Mouse (Mus musculus) retina, postnatal 1 day (tissue): Measurements from ENCODE around the gene Crebrf.
A peak's percentile ranks its signal among the peaks of the same experiment; 100 is the strongest.

Source experiments
- DNase-seq: peaks from one replicate; pipeline ENCODE4 v3.0.0-alpha.2; 2012

The Crebrf gene

GRCm38 (mm10) chr17:26715271-26715758 lies at the start of gene Crebrf:
Crebrf (plus strand) TSS chr17:26715650.
- DNase-seq, result peak; percentile 99

- DNase-seq, result no peak
Observed at GRCm38 (mm10) chr17:26671268-26671667, 44.2 kb upstream of the Crebrf start.

- DNase-seq, result no peak
Observed at GRCm38 (mm10) chr17:26675845-26676244, 39.6 kb upstream of the Crebrf start.

- DNase-seq, result peak; percentile 93
Observed at GRCm38 (mm10) chr17:26676252-26676615, 39.2 kb upstream of the Crebrf start.

- DNase-seq, result no peak
Observed at GRCm38 (mm10) chr17:26676616-26677376, 38.7 kb upstream of the Crebrf start.

- DNase-seq, result no peak
Observed at GRCm38 (mm10) chr17:26677711-26678637, 37.5 kb upstream of the Crebrf start.

- DNase-seq, result no peak
Observed at GRCm38 (mm10) chr17:26681276-26681675, 34.2 kb upstream of the Crebrf start.

- no peak for DNase-seq
Observed at GRCm38 (mm10) chr17:26686334-26687000, 29.0 kb upstream of the Crebrf start.

GRCm38 (mm10) chr17:26688795-26689735 lies 26.4 kb upstream of the Crebrf start:
- no peak for DNase-seq

- no peak for DNase-seq
Observed at GRCm38 (mm10) chr17:26689810-26690209, 25.6 kb upstream of the Crebrf start.

GRCm38 (mm10) chr17:26690236-26690635 lies 25.2 kb upstream of the Crebrf start:
- DNase-seq, result no peak

GRCm38 (mm10) chr17:26691110-26691509 lies 24.3 kb upstream of the Crebrf start:
- no peak for DNase-seq

GRCm38 (mm10) chr17:26693424-26693823 lies 22.0 kb upstream of the Crebrf start:
- DNase-seq, result no peak

- no peak for DNase-seq
Observed at GRCm38 (mm10) chr17:26694171-26694570, 21.3 kb upstream of the Crebrf start.

GRCm38 (mm10) chr17:26695193-26695592 lies 20.3 kb upstream of the Crebrf start:
- DNase-seq, result no peak

GRCm38 (mm10) chr17:26698846-26699245 lies 16.6 kb upstream of the Crebrf start:
- no peak for DNase-seq

GRCm38 (mm10) chr17:26699819-26700616 lies 15.4 kb upstream of the Crebrf start:
- no peak for DNase-seq

- no peak for DNase-seq
Observed at GRCm38 (mm10) chr17:26701565-26701964, 13.9 kb upstream of the Crebrf start.

- no peak for DNase-seq
Observed at GRCm38 (mm10) chr17:26702621-26703020, 12.8 kb upstream of the Crebrf start.

GRCm38 (mm10) chr17:26703671-26704070 lies 11.8 kb upstream of the Crebrf start:
- no peak for DNase-seq
